Mouse (Mus musculus) kidney, postnatal 36 days (tissue): ENCODE data around the gene Tmem56.
A peak's percentile ranks its signal among the peaks of the same experiment; 100 is the strongest.

Source experiments
- DNase-seq, 2 experiments: peaks; one replicate each; pipeline ENCODE4 v3.0.0; 2021 to 2022; ENCODE audit warnings: mixed read lengths in 2 of 2

Gene Tmem56

DNA sequence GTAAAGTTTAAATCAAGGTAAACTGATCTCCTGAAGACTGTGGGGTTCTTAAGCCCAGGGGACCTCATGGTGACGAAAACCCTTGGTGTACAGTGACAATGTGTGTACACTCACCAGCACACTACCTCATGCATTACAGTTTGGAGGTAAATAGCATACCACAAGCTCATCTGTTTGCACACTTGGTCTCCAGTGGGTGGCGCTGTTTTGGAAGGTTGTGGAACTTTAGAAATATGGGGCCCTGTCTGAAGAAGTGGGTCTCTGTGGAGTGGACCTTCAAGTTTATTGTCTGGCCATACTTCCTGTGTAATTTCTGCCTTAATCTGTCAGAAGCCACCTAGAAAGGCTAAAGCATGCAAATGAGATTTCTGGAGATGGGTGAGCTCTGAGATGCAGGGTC lies 121.2 kb downstream of the Tmem56 start:
- DNase-seq, result peak in 1 of 2 experiments; percentile 35

DNA sequence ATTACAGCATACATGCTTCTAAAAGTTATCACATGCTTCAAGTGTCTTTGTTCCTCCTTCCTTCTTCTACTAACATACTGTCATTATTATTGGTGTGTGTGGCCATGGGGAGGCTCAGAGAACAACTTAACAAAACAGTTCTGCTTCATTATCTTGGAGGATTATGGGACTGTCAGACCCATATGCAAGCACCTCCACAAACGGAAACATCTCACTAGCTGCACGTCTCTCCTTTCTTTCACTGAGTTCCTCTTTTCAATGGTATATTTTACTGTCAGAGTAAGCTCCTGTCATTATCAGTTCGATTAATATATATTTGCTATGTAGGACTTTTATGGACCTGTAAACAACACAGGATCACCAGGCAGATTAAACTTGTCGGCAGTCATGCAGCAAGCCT lies 122.5 kb downstream of the Tmem56 start:
- no peak for DNase-seq

DNA sequence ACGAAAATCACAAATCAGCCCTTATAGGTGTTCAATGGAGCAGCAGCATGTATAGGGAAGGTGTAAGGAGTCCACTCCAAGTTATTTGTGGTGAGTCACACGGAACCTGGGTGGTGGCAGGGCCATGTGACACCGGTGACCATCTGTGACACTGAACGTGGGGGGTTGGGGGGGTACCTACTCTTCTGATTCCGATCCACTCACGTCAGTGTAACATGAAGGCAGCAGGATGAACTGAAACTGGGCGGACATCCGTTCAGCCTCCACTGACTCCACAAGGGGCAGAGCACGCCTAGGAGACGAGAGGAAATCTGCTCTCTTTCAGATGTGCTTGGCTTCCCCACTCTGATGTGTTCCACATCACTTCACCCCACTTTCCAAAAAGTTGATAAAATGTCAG lies 123.3 kb downstream of the Tmem56 start:
- DNase-seq, result no peak

DNA sequence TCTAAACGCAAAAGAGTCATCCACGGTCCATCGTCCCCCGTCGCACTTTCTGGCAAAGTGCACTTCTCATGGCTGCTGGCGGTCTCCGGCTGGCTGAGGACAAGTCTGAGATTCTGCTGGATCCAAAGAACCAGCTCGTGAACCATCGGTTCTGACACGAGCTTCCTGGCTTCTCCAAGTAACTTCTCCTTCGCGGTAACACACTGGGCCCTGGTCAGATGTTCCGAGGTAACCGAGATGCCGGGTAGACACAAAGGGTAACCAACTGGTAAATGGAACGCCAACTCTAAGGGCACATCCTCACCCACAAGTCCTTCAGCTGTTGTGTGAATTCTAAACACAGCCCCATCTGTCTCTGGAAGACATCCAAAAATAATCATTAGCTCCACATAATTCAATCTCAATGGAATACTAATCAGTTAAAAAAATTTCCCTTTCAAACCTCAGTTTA lies 124.0 kb downstream of the Tmem56 start:
- no peak for DNase-seq

DNA sequence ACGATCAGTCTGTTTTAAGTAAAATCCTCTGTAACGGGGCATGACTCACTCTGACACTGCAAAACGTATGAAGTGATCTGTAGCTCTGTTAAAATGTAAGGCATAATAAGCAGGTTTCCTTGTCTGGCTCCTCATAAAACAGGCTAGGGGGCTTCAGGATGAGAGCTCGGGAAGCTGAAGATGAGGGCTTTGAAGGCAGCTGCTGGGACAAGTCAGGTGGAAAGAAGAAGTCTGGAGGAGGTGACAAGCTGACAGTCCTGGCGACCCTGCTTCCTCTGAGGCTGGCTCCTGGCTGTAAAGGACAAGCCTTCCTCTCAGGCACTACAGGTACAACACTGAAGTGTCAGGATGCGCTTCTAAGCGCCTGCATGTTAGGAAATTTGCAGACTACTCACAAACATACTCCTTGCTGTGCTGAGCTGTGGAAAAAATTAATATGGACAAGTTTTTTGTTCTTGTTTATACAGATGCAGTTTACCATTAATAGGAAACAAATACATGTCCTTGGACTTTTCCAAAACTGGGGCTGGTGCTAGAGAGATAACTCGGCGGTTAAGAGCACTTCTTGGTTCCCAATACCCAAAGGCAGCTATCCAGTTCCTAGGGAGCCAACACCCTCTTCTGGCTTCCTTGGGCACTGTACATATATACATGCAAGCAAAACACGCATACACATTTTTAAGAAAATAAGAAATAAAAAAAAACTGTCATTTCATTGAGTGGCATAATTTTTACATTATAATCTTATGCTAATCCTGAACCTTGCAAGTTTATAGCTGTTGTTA lies 125.2 kb downstream of the Tmem56 start:
- no peak for DNase-seq

DNA sequence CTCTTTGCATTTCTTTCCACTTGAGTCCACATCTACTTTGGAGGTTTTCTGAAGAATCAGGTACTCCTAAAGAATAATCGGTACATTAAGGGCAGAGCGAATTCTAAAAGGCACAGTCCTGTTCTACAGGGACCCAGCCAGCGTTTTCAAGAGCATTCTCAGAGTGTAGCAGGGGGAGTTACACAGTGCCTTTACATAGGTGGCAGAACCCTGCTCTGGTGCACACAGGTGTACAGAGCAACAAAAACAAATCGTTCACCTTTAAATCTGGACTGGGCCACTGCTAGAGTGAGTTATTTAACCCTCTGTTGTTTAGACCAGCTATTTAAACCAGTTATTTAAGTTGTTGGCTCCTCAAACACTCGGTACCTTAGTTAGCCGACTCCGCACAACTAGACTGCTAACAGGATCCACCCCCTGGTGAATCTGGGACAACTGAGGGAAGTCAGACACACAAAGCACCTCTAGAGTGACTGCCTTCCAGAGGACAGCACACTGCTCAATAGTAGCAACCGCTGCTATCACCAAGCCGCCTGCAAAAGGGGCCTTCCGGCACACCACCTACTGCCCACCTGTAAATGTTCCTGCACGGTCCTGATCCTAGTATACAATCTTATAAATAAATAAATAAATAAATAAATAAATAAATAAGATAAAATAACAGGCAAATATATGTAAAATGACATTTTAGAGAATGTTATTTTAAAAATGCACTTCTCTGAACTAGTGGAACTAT lies 126.3 kb downstream of the Tmem56 start:
- DNase-seq, result no peak

DNA sequence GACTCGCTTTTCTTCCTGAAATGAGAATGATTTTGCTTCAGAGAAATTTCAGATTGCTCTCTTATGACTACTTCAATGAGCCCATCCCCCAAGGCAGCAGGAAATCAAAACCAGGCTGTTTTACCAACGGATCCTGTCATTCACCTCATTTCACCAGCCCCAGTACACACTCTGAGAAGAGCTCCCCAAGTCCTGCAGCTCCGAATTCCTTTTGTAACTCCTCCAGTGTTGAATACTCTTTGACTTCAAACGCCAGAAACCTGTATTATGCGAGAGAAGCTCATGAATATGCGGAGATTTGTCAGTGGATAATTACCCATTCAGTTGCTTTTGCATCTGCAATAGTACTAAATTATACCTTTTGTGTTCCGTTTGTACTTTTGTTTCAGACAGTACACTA lies 126.9 kb downstream of the Tmem56 start:
- DNase-seq, result no peak
